Mouse (Mus musculus) lung, adult 2 months (tissue): Measurements from ENCODE around the gene Spata31d1a.

Experiments
- CTCF ChIP-seq: fragments of 200-500 bp; IDR thresholded peaks from 2 replicates; pipeline ENCODE4 v1.5.1; 2011; ENCODE audit warnings: mild to moderate bottlenecking, low read length, control low read depth; ENCODE audit not compliant: insufficient read depth
- POLR2A ChIP-seq: fragments of 200-500 bp; IDR thresholded peaks from 2 replicates; pipeline ENCODE4 v1.6.1; 2011; ENCODE audit warnings: low read depth, mild to moderate bottlenecking, control low read depth, low read length, borderline replicate concordance; ENCODE audit errors: extremely low read depth

- TF ChIP-seq CTCF: no peak
- no peak for TF ChIP-seq POLR2A
Measured at GRCm38 (mm10) chr13:59695781-59696180, 14.3 kb downstream of the Spata31d1a start.
